Mouse (Mus musculus): ENCODE results near the gene P4hb. TPM values are rescaled to one million over a fixed set of nuclear protein-coding genes. Genes with fewer than 3 reads are reported as not detected.
"Not testable (repeated sequence)": the region's sequence is repeated elsewhere in the genome, so short reads cannot be mapped to it uniquely, and the experiment has no call there.

Gene P4hb
- polyA plus RNA-seq, 1 experiment from 2014 or later, result 800 TPM

DNA sequence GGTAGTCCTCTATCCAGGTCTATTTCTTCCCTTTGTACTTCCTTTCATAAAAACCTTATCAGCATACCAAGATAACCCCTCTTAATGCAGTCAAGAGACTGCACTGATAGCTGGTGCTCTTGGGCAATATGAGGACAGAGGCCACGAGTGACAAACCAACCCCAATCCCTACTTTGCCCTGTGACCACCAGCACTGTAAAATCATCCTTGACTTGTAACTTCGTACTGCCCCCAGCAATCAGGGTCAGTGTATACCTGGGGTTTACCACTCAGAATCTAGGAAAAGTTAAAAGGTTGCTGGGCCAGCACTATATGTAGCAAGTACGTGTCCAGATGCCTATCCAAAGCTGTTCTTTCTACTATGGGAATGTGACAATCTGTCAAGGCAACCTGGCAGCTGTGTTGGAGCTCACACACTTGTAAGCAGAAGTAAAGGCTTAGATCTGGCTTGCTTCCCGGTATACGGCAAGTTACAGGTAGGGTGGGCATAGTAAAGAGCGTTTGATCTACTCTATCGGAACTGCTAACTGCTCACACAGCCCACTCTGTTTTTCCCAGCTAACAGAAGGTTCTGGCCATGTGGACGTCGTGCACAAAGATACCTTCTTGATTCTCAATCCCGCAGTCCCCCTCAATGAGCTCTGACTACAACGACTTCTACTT lies 1.2 kb downstream of the P4hb start:
- peaks cover 42% of the 10 kb centered on the region for H3K36me3 ChIP-seq (ENCODE audit: control insufficient read depth, insufficient read depth, low read length)
- no peaks in the 10 kb centered on the region for H3K9me3 ChIP-seq (ENCODE audit: control insufficient read depth, low read length)
- DNase-seq (ENCODE audit: low spot score) (no peak), ATAC-seq (replicated peaks; ENCODE audit: low FRiP score, low TSS enrichment, low read depth) (no peak)
- WGBS, result 7% methylated on average over 11 of the region's 11 CpGs
- peak overlapping the region; percentile 98 for H3K4me3 ChIP-seq (ENCODE audit: low read depth, low read length)
- H3K9ac ChIP-seq (ENCODE audit: low read length), result peak overlapping the region; percentile 94
- peak overlapping the region; percentile 81 for H3K4me2 ChIP-seq (ENCODE audit: low read length)
- no peaks in the 10 kb centered on the region for H3K27me3 ChIP-seq (replicated peaks; ENCODE audit: control insufficient read depth, insufficient read depth, low read length)
- H3K27ac ChIP-seq (ENCODE audit: low read depth), result peak overlapping the region; percentile 95
- H3K4me1 ChIP-seq (replicated peaks; ENCODE audit: control insufficient read depth, insufficient read depth, low read length), result peaks cover 15% of the 10 kb centered on the region

DNA sequence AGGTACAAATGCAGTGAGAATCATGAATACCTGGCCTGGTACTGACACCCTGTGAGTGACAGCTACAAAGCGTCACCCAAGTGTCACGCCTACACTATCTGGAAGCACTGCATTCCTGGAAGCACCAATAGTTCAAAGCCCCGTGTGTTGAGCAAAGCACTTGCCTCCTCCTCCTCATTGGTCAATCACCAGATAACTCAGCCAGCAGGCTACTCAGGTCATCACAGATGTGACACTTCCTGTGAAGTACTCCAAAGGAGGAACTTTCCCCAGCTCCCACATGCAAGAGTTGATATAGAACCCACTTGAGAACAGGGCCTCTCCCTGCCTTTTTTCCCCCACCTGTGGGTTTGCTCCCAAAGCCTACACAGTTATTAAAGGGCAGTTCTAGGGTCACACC lies 1.9 kb downstream of the P4hb start:
- Histone ChIP-seq H3K4me1 (replicated peaks; ENCODE audit: control insufficient read depth, insufficient read depth, low read length) (peaks cover 15% of the 10 kb centered on the region), H3K9ac (ENCODE audit: low read length) (peak overlapping the region; percentile 94; the same call in 1 of the 2 replicates), H3K9me3 (ENCODE audit: control insufficient read depth, low read length) (no peaks in the 10 kb centered on the region), H3K4me2 (ENCODE audit: low read length) (peak overlapping the region; percentile 81), H3K4me3 (ENCODE audit: low read depth, low read length) (peak overlapping the region; percentile 98), H3K36me3 (ENCODE audit: control insufficient read depth, insufficient read depth, low read length) (peaks cover 47% of the 10 kb centered on the region), H3K27me3 (replicated peaks; ENCODE audit: control insufficient read depth, insufficient read depth, low read length) (no peaks in the 10 kb centered on the region), H3K27ac (ENCODE audit: low read depth) (no peak overlapping the region)
- WGBS, result 76% methylated on average over 3 of the region's 3 CpGs
- ATAC-seq (replicated peaks; ENCODE audit: low FRiP score, low TSS enrichment, low read depth), result no peak
- no peak for DNase-seq (ENCODE audit: low spot score)

DNA sequence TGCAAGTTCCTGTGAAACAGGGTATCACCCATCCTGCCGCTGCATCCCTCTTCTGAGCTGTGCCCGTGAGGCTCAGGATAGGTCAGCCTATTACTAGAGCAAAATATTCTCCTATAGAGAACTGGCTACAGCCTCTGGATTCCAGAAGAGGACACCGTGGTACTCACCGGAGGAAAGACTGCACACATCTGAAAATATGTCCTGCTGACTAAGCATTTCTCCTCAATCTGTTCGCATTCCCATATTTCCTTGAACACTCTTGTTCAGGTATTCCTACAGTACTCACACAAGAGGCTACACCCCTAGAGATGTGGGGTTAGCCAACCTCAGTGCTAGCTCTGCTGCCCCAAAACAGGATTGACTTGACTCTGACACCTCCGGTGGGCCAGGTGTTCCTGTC lies 4.7 kb downstream of the P4hb start:
- Histone ChIP-seq H3K9me3 (ENCODE audit: control insufficient read depth, low read length) (no peaks in the 10 kb centered on the region), H3K27ac (ENCODE audit: low read depth) (no peak overlapping the region), H3K27me3 (replicated peaks; ENCODE audit: control insufficient read depth, insufficient read depth, low read length) (no peaks in the 10 kb centered on the region), H3K4me1 (replicated peaks; ENCODE audit: control insufficient read depth, insufficient read depth, low read length) (peaks cover 9% of the 10 kb centered on the region), H3K4me3 (ENCODE audit: low read depth, low read length) (no peak overlapping the region), H3K9ac (ENCODE audit: low read length) (no peak overlapping the region), H3K4me2 (ENCODE audit: low read length) (no peak overlapping the region), H3K36me3 (ENCODE audit: control insufficient read depth, insufficient read depth, low read length) (peaks cover 75% of the 10 kb centered on the region)
- ATAC-seq (replicated peaks; ENCODE audit: low FRiP score, low TSS enrichment, low read depth) (no peak), DNase-seq (ENCODE audit: low spot score) (no peak)
- WGBS, result 88% methylated on average over 6 of the region's 6 CpGs

DNA sequence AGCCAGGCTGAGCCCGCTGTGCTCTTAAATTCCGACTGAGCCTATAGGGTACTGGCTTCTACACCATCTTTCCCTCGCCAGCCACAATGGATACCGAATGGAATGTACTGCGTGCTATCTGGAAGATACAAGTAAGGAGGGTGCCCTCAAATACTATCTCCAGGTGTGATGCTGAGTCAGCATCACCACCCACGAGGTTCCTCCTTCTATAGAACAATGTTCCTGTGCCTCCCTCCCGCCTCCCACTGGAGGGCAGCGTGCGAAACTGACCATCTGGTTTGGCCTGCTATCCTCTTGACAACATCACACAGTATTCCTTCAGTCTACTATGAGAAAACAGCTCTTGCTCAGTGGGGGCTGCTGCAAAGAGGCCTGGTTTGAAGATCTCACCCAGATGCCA lies 7.9 kb downstream of the P4hb start:
- Histone ChIP-seq H3K27ac (ENCODE audit: low read depth) (no peak overlapping the region), H3K36me3 (ENCODE audit: control insufficient read depth, insufficient read depth, low read length) (peaks cover 93% of the 10 kb centered on the region), H3K4me3 (ENCODE audit: low read depth, low read length) (no peak overlapping the region), H3K27me3 (replicated peaks; ENCODE audit: control insufficient read depth, insufficient read depth, low read length) (no peaks in the 10 kb centered on the region), H3K4me1 (replicated peaks; ENCODE audit: control insufficient read depth, insufficient read depth, low read length) (no peaks in the 10 kb centered on the region), H3K9me3 (ENCODE audit: control insufficient read depth, low read length) (no peaks in the 10 kb centered on the region), H3K4me2 (ENCODE audit: low read length) (no peak overlapping the region), H3K9ac (ENCODE audit: low read length) (no peak overlapping the region)
- DNase-seq (ENCODE audit: low spot score) (no peak), ATAC-seq (replicated peaks; ENCODE audit: low FRiP score, low TSS enrichment, low read depth) (no peak)
- WGBS, result 89% methylated on average over 9 of the region's 9 CpGs

DNA sequence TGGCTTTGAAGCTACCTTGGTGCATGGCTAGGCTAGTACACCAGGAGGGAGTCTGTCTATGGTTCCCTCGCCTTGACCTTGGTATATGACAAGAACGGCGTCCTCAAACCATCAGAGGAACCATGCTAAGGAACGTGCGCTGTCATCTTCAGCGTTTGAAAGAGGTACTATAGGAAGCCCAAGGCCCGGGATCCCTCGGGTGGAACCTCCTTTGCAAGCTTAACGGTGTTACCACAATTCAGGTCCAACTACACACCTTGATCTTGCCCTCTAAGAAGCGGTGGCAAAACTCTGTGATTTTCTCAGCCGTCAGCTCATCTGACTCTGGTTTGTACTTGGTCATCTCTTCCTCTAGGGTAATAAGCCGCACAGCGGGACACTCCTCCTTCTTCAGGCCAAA lies 10.1 kb downstream of the P4hb start:
- H3K9me3 ChIP-seq (ENCODE audit: control insufficient read depth, low read length), result no peaks in the 10 kb centered on the region
- DNase-seq (ENCODE audit: low spot score) (no peak), ATAC-seq (replicated peaks; ENCODE audit: low FRiP score, low TSS enrichment, low read depth) (no peak)
- no peak overlapping the region for H3K4me2 ChIP-seq (ENCODE audit: low read length)
- peaks cover 90% of the 10 kb centered on the region for H3K36me3 ChIP-seq (ENCODE audit: control insufficient read depth, insufficient read depth, low read length)
- 94% methylated on average over 13 of the region's 13 CpGs for WGBS
- no peak overlapping the region for H3K27ac ChIP-seq (ENCODE audit: low read depth)
- H3K27me3 ChIP-seq (replicated peaks; ENCODE audit: control insufficient read depth, insufficient read depth, low read length), result no peaks in the 10 kb centered on the region
- no peak overlapping the region for H3K4me3 ChIP-seq (ENCODE audit: low read depth, low read length)
- H3K4me1 ChIP-seq (replicated peaks; ENCODE audit: control insufficient read depth, insufficient read depth, low read length), result no peaks in the 10 kb centered on the region
- no peak overlapping the region for H3K9ac ChIP-seq (ENCODE audit: low read length)

DNA sequence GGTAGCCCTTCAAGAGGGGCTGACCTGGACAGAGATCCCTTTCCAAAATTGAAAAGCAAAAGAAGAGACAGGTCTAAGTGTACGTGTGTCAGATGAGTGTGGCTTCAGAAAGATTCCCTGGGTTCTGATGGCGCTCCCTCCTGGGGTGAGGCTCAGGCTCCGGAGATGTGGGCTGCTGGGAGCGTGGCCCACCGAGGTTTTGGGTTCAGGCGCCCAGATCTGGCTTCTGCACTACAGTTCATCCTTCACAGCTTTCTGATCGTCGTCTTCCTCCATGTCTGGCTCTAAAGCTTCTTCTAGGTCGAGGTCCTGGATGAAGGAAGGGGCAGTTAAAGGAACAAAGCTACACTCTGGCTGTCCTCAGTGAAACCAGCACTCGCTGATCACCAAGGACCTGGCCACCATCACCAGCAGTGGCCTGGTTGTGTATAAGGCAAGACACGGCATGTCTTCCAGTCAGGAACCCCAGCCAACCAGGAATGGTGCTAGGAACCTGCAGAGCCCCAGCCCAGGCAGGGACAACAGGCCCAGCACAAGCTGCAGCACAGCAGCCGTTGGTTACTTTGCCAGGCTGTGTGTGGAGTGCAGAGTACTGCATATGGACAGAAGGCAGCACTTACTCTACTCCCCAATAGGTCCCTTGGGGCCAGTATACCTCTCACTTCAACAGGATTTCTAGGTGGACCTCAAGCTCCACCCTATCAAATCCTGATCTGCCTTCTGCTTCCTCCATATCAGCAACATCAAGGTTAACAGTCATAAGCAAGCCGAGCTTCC lies 11.9 kb downstream of the P4hb start:
- Histone ChIP-seq H3K27ac (ENCODE audit: low read depth) (no peak overlapping the region), H3K4me3 (ENCODE audit: low read depth, low read length) (no peak overlapping the region), H3K36me3 (ENCODE audit: control insufficient read depth, insufficient read depth, low read length) (peaks cover 72% of the 10 kb centered on the region), H3K4me1 (replicated peaks; ENCODE audit: control insufficient read depth, insufficient read depth, low read length) (no peaks in the 10 kb centered on the region), H3K9me3 (ENCODE audit: control insufficient read depth, low read length) (peaks cover 3% of the 10 kb centered on the region; the same call in 1 of the 2 replicates), H3K27me3 (replicated peaks; ENCODE audit: control insufficient read depth, insufficient read depth, low read length) (no peaks in the 10 kb centered on the region), H3K4me2 (ENCODE audit: low read length) (no peak overlapping the region), H3K9ac (ENCODE audit: low read length) (no peak overlapping the region)
- ATAC-seq (replicated peaks; ENCODE audit: low FRiP score, low TSS enrichment, low read depth) (no peak), DNase-seq (ENCODE audit: low spot score) (no peak)
- WGBS, result 90% methylated on average over 13 of the region's 13 CpGs

DNA sequence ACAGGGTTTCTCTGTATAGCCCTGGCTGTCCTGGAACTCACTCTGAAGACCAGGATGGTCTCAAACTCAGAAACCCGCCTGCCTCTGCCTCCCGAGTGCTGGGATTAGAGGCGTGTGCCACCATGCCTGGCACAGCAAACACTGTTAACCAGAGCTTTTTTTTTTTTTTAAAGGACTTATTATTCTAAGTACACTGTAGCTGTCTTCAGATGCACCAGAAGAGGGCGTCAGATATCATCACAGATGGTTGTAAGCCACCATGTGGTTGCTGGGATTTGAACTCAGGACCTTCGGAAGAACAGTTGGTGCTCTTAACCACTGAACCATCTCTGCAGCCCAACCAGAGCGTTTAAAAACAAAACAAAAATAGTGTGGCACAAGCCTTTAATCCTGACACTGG lies 14.2 kb downstream of the P4hb start:
- not testable (repeated sequence) for H3K9me3 ChIP-seq (ENCODE audit: control insufficient read depth, low read length); ATAC-seq (replicated peaks; ENCODE audit: low FRiP score, low TSS enrichment, low read depth); H3K9ac ChIP-seq (ENCODE audit: low read length); DNase-seq (ENCODE audit: low spot score); H3K27ac ChIP-seq (ENCODE audit: low read depth); H3K4me3 ChIP-seq (ENCODE audit: low read depth, low read length); H3K27me3 ChIP-seq (replicated peaks; ENCODE audit: control insufficient read depth, insufficient read depth, low read length); H3K4me1 ChIP-seq (replicated peaks; ENCODE audit: control insufficient read depth, insufficient read depth, low read length); H3K4me2 ChIP-seq (ENCODE audit: low read length)
- WGBS, result 85% methylated on average over 6 of the region's 6 CpGs
- H3K36me3 ChIP-seq (ENCODE audit: control insufficient read depth, insufficient read depth, low read length), result peaks cover 49% of the 10 kb centered on the region

DNA sequence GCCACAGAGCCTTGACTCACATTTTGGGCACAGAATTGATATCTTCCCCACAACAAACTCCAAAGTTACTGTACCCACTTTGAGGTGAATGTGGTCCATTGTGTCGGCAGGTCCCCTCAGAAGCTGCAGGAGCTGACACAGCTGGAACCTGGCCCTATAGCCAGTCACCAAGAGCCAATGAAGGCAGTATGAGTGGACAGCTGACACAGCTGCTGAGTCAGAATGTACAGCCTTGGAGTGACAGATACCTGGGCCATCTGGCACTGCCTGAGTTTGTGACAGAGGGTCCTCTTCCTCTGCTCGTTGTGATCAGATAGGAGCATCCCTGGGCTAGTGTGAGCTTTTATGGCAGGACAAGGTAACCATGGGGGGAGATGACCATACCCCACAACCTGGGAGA lies 17.8 kb downstream of the P4hb start:
- Histone ChIP-seq H3K36me3 (ENCODE audit: control insufficient read depth, insufficient read depth, low read length) (peaks cover 13% of the 10 kb centered on the region), H3K4me3 (ENCODE audit: low read depth, low read length) (no peak overlapping the region), H3K27ac (ENCODE audit: low read depth) (no peak overlapping the region), H3K4me1 (replicated peaks; ENCODE audit: control insufficient read depth, insufficient read depth, low read length) (peaks cover 1% of the 10 kb centered on the region), H3K9me3 (ENCODE audit: control insufficient read depth, low read length) (peaks cover 3% of the 10 kb centered on the region; the same call in 1 of the 2 replicates), H3K4me2 (ENCODE audit: low read length) (no peak overlapping the region), H3K9ac (ENCODE audit: low read length) (no peak overlapping the region), H3K27me3 (replicated peaks; ENCODE audit: control insufficient read depth, insufficient read depth, low read length) (no peaks in the 10 kb centered on the region)
- ATAC-seq (replicated peaks; ENCODE audit: low FRiP score, low TSS enrichment, low read depth) (no peak), DNase-seq (ENCODE audit: low spot score) (no peak)
- 70% methylated on average over 2 of the region's 2 CpGs for WGBS

Data from intestine, embryonic 14.5 days (tissue).